Mouse (Mus musculus) inflammation-experienced regulatory T-cells, adult 6 months (primary cell): ENCODE data around the gene Gm37240. TPM values are rescaled to one million over a fixed set of nuclear protein-coding genes. Genes with fewer than 3 reads are reported as not detected.

ENCODE experiments used
- ATAC-seq: one replicate; pipeline ENCODE4 v1.8.0; 2017
- polyA plus RNA-seq, 3 experiments: library from polyadenylated mRNA; unstranded; fragments of 100-300 nt; shearing (Covaris generic); gene quantifications; one replicate each; pipeline ENCODE4 v1.2.1; 2017

Gm37240 gene
- polyA plus RNA-seq, 3 experiments from 2014 or later, result 0.74 to 4.1 (median 0.98) TPM

GRCm38 (mm10) chr3:85385371-85385770 lies 501.9 kb downstream of the Gm37240 start:
- ATAC-seq, result no peak

GRCm38 (mm10) chr3:85383330-85383729 lies 504.0 kb downstream of the Gm37240 start:
- ATAC-seq, result no peak

- no peak for ATAC-seq
Measured at GRCm38 (mm10) chr3:85378703-85379395, 508.5 kb downstream of the Gm37240 start.

GRCm38 (mm10) chr3:85377946-85378702 lies 509.2 kb downstream of the Gm37240 start:
- ATAC-seq, result no peak

GRCm38 (mm10) chr3:85377505-85377904 lies 509.8 kb downstream of the Gm37240 start:
- no peak for ATAC-seq

GRCm38 (mm10) chr3:85376541-85376940 lies 510.8 kb downstream of the Gm37240 start:
- no peak for ATAC-seq

GRCm38 (mm10) chr3:85373039-85373438 lies 514.3 kb downstream of the Gm37240 start:
- ATAC-seq, result no peak

- ATAC-seq, result no peak
Measured at GRCm38 (mm10) chr3:85369847-85370246, 517.5 kb downstream of the Gm37240 start.

GRCm38 (mm10) chr3:85369157-85369556 lies 518.2 kb downstream of the Gm37240 start:
- no peak for ATAC-seq

- no peak for ATAC-seq
Measured at GRCm38 (mm10) chr3:85368354-85369120, 518.8 kb downstream of the Gm37240 start.

GRCm38 (mm10) chr3:85364591-85365343 lies 522.6 kb downstream of the Gm37240 start:
- no peak for ATAC-seq

- no peak for ATAC-seq
Measured at GRCm38 (mm10) chr3:85362883-85363282, 524.4 kb downstream of the Gm37240 start.

GRCm38 (mm10) chr3:85356373-85356772 lies 530.9 kb downstream of the Gm37240 start:
- ATAC-seq, result no peak

GRCm38 (mm10) chr3:85348021-85348420 lies 539.3 kb downstream of the Gm37240 start:
- ATAC-seq, result no peak

- ATAC-seq, result no peak
Measured at GRCm38 (mm10) chr3:85341103-85341860, 546.0 kb downstream of the Gm37240 start.

- ATAC-seq, result no peak
Measured at GRCm38 (mm10) chr3:85340491-85340890, 546.8 kb downstream of the Gm37240 start.

- no peak for ATAC-seq
Measured at GRCm38 (mm10) chr3:85339926-85340325, 547.4 kb downstream of the Gm37240 start.

- no peak for ATAC-seq
Measured at GRCm38 (mm10) chr3:85339269-85339820, 548.0 kb downstream of the Gm37240 start.

- ATAC-seq, result no peak
Measured at GRCm38 (mm10) chr3:85338755-85339095, 548.6 kb downstream of the Gm37240 start.

- no peak for ATAC-seq
Measured at GRCm38 (mm10) chr3:85337881-85338754, 549.2 kb downstream of the Gm37240 start.
